Mouse (Mus musculus): ENCODE results near the gene Tbx6. TPM values are rescaled to one million over a fixed set of nuclear protein-coding genes. Genes with fewer than 3 reads are reported as not detected.

Tbx6 gene
- polyA plus RNA-seq, 1 experiment = 13.7 TPM

GRCm38 (mm10) chr7:126792721-126793443, 11.6 kb downstream of the Tbx6 start:
- Histone ChIP-seq H3K27ac (ENCODE audit: control insufficient read depth, insufficient read depth, low read depth, low read length, poor library complexity) (peak overlapping the region; percentile 88), H3K4me1 (ENCODE audit: control insufficient read depth, insufficient read depth, low read length) (peaks cover 4% of the 10 kb centered on the region), H3K4me3 (replicated peaks; ENCODE audit: control insufficient read depth, low read depth, low read length) (peak overlapping the region; percentile 77)
- TF ChIP-seq CTCF (IDR thresholded peaks at IDR 0.05; ENCODE audit: control insufficient read depth, insufficient read depth, low read length) (no peak), POLR2A (IDR thresholded peaks at IDR 0.05; ENCODE audit: borderline replicate concordance, control insufficient read depth, low read depth, low read length) (no peak)
- 29% methylated on average over 11 of the region's 11 CpGs for WGBS

- Histone ChIP-seq H3K27ac (ENCODE audit: control insufficient read depth, insufficient read depth, low read depth, low read length, poor library complexity) (no peak overlapping the region), H3K4me3 (replicated peaks; ENCODE audit: control insufficient read depth, low read depth, low read length) (no peak overlapping the region), H3K4me1 (ENCODE audit: control insufficient read depth, insufficient read depth, low read length) (peaks cover 4% of the 10 kb centered on the region)
- TF ChIP-seq POLR2A (IDR thresholded peaks at IDR 0.05; ENCODE audit: borderline replicate concordance, control insufficient read depth, low read depth, low read length) (no peak), CTCF (IDR thresholded peaks at IDR 0.05; ENCODE audit: control insufficient read depth, insufficient read depth, low read length) (no peak)
- WGBS = 82% methylated on average over 4 of the region's 4 CpGs
Measured at GRCm38 (mm10) chr7:126793456-126794270, 12.4 kb downstream of the Tbx6 start.

- no peak overlapping the region for H3K4me3 ChIP-seq (replicated peaks; ENCODE audit: control insufficient read depth, low read depth, low read length)
- H3K27ac ChIP-seq (ENCODE audit: control insufficient read depth, insufficient read depth, low read depth, low read length, poor library complexity) = no peak overlapping the region
- TF ChIP-seq CTCF (IDR thresholded peaks at IDR 0.05; ENCODE audit: control insufficient read depth, insufficient read depth, low read length) (no peak), POLR2A (IDR thresholded peaks at IDR 0.05; ENCODE audit: borderline replicate concordance, control insufficient read depth, low read depth, low read length) (no peak)
- WGBS = 34% methylated on average over 4 of the region's 4 CpGs
- H3K4me1 ChIP-seq (ENCODE audit: control insufficient read depth, insufficient read depth, low read length) = peaks cover 4% of the 10 kb centered on the region
Measured at GRCm38 (mm10) chr7:126794271-126794605, 13.0 kb downstream of the Tbx6 start.

- no peak overlapping the region for H3K27ac ChIP-seq (ENCODE audit: control insufficient read depth, insufficient read depth, low read depth, low read length, poor library complexity)
- WGBS = 87% methylated on average over 16 of the region's 16 CpGs
- peaks cover 3% of the 10 kb centered on the region for H3K4me1 ChIP-seq (ENCODE audit: control insufficient read depth, insufficient read depth, low read length)
- TF ChIP-seq CTCF (IDR thresholded peaks at IDR 0.05; ENCODE audit: control insufficient read depth, insufficient read depth, low read length) = 0 out of 2 replicates have a peak, but pooled peaks have one; percentile 1
- TF ChIP-seq POLR2A (IDR thresholded peaks at IDR 0.05; ENCODE audit: borderline replicate concordance, control insufficient read depth, low read depth, low read length) = no peak
- H3K4me3 ChIP-seq (replicated peaks; ENCODE audit: control insufficient read depth, low read depth, low read length) = no peak overlapping the region
Measured at GRCm38 (mm10) chr7:126795387-126796317, 14.4 kb downstream of the Tbx6 start.

- WGBS = 70% methylated on average over 8 of the region's 8 CpGs
- no peak overlapping the region for H3K4me3 ChIP-seq (replicated peaks; ENCODE audit: control insufficient read depth, low read depth, low read length)
- H3K4me1 ChIP-seq (ENCODE audit: control insufficient read depth, insufficient read depth, low read length) = peaks cover 3% of the 10 kb centered on the region
- TF ChIP-seq POLR2A (IDR thresholded peaks at IDR 0.05; ENCODE audit: borderline replicate concordance, control insufficient read depth, low read depth, low read length) (no peak), CTCF (IDR thresholded peaks at IDR 0.05; ENCODE audit: control insufficient read depth, insufficient read depth, low read length) (peak; percentile 9; the same call in 1 of the 2 replicates)
- H3K27ac ChIP-seq (ENCODE audit: control insufficient read depth, insufficient read depth, low read depth, low read length, poor library complexity) = no peak overlapping the region
Measured at GRCm38 (mm10) chr7:126796350-126796932, 15.2 kb downstream of the Tbx6 start.

- H3K4me3 ChIP-seq (replicated peaks; ENCODE audit: control insufficient read depth, low read depth, low read length) = peak within 1 kb of the TSS; percentile 86
- peaks cover 3% of the 10 kb centered on the region for H3K4me1 ChIP-seq (ENCODE audit: control insufficient read depth, insufficient read depth, low read length)
- H3K27ac ChIP-seq (ENCODE audit: control insufficient read depth, insufficient read depth, low read depth, low read length, poor library complexity) = peak within 1 kb of the TSS; percentile 97
- WGBS = 23% methylated on average over 21 of the region's 21 CpGs
- TF ChIP-seq POLR2A (IDR thresholded peaks at IDR 0.05; ENCODE audit: borderline replicate concordance, control insufficient read depth, low read depth, low read length) (no peak), CTCF (IDR thresholded peaks at IDR 0.05; ENCODE audit: control insufficient read depth, insufficient read depth, low read length) (no peak)
Measured at GRCm38 (mm10) chr7:126797411-126798126, 16.3 kb downstream of the Tbx6 start, which contains the start of gene Fam57b. Gene Fam57b (plus strand): TSS chr7:126797668.

Measured in bone marrow, adult 2 months (tissue).